Mouse (Mus musculus) layer of hippocampus, adult 18-20 months (tissue): ENCODE measurements around the gene Arr3. TPM values are rescaled to one million over a fixed set of nuclear protein-coding genes. Genes with fewer than 3 reads are reported as not detected.
A peak's percentile ranks its signal among the peaks of the same experiment; 100 is the strongest.

ENCODE experiments used
- DNase-seq, 2 experiments: peaks; one replicate each; pipeline ENCODE4 v3.0.0; 2022; ENCODE audit warnings: low spot score in 2 of 2
- long read RNA-seq: library from polyadenylated mRNA; stranded (forward); transcript quantifications from one replicate; pipeline ENCODE4 v2.0.0, GENCODE M21; 2021
- total RNA-seq, 2 experiments: library from RNA; stranded (reverse); gene quantifications; 2 replicates each; pipeline ENCODE4 v1.2.3; 2021

Gene Arr3
- total RNA-seq = under 1 TPM; 0.84 to 0.92 TPM
- long read RNA-seq = 0 reads

DNA sequence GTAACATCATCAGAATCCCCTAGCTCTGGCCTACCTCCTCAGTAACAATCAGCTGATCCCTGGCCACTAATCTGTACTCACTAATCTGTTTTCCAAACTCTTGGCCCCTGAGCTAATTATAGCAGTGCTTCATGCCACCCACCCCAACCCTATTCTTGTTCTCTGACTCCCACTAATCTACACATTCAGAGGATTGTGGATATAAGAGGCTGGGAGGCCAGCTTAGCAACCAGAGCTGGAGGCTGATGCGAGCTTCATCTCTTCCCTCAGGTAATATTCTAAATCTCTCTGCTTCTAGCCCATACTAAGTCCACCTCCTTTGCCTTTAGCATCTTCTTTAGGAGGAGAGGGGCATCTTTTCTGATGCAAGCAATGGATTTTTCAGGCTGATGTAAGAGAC lies at the start of gene Arr3:
Arr3 (plus strand) TSS at position 184 of the 400 bp plus-strand sequence.
- no peak for DNase-seq

DNA sequence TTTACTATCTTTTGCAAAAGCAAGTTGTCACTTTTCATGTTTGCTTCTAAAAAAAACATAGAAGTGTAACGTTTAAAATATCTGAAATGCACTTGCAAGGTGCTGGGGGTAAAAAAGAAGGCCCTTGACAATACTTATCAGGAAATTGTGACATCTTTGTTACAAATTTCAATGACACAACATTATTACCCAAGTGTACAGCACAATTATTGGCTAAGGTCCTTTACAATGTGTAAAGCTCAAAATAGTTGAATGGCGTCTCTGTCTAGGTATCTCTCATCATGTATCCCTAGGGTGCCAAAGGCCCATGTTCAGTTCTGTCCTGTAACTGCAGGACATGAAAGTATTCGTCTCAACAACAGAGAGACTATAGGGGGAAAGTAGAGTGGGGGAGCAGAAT lies 49.3 kb upstream of the Arr3 start:
- DNase-seq = no peak

DNA sequence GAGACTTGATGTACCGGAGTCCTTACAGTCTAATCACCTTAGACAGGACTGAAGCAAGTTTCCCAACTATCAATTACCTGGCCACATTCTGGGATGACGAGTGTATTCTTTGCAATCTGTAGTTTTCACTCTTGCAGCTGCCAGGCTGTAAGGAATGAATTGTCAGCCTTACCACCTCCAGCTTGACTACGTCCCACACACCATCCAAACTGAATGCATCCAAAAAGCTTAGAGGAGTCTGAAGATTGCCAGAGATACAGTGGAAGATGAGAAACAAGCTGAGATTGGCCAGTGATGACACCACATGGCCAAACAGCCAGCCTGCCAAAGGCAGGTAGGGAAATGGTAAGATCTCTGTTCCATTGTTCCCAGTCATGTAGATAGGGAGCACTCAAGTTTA lies 39.6 kb upstream of the Arr3 start:
- DNase-seq = peak in 1 of 2 experiments; percentile 3

DNA sequence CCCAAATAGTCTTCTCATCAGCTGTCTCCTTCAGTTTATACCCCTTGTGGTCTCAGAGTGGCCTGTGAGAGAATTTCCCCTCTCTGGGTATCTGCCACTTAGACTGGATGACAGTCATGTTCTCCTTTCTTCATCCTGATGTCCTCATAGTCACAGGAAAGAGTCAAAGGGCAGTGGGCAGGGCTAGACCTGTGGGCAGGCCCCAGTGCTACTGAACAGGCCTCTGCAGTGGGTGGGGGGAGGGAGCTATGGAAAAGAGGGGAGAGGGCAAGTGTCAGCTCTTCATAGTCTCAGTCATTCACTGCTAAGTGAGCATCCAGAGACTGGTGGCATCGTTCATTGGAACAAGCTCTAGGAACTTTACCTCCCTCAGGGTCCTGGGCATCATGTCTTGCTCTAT lies 33.3 kb upstream of the Arr3 start, which contains the start of gene Awat1:
Awat1 (plus strand) TSS at position 301 of the 400 bp plus-strand sequence.
- no peak for DNase-seq

DNA sequence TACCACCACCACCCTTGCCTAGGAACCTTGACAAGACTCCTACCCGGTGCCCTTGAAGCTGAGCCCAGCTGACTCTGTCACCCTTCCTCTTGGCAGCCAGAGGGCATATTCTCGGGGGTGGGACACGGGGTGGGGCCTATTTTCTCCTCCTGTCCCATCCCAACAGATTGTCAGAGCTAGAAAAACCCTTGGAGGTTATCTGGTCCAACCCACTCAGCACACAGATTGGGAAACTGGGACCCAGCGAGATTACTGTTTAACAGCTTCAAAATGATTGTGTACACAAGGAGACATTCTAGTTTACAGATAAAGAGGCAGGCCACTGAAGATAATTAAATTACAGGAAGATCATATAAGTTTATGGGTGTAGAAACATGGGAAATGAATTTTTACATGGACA lies 10.5 kb upstream of the Arr3 start, which contains the start of gene P2ry4:
P2ry4 (minus strand) TSS at position 79 of the 400 bp plus-strand sequence.
- DNase-seq = no peak

DNA sequence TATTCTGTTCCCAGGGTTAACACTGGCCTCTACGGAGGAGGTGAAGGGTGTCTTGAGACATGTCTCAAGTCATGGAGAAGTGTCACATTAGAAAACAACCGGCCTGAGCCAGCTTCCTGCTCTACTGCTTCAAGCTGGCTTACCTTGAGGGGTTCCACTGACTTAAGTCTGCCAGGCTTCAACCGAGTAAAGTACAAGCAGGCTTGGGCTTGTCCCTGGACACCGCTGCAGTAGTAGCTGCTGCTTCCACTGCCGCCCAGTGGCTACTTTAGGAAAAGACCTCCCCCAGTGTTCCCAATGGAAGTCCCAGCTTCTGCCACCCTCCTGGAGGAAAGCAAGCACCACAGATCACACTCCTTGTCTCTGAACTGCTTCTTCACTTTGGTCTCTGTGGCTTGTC lies 7.9 kb upstream of the Arr3 start:
- DNase-seq = peak in 1 of 2 experiments; percentile 51

DNA sequence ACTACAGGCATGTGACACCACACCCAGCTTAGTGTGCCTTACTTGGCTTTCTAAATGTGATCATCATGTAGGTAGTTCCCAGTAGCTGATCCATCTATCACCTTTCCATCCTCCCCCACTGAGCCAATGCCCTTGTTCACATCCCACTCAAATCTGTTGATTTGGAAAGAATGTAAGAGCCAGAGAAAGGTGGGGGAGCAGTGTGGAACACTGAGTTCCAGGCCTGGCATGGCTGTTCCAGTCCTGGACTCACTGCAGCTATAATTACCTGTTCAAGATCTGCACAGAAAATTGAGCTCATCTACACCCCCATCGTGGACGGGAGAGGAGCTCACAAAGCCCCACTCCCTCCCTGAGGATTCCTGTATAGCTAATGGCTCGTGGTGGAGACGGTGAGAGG lies 5.5 kb upstream of the Arr3 start:
- DNase-seq = peak in 1 of 2 experiments; percentile 19

DNA sequence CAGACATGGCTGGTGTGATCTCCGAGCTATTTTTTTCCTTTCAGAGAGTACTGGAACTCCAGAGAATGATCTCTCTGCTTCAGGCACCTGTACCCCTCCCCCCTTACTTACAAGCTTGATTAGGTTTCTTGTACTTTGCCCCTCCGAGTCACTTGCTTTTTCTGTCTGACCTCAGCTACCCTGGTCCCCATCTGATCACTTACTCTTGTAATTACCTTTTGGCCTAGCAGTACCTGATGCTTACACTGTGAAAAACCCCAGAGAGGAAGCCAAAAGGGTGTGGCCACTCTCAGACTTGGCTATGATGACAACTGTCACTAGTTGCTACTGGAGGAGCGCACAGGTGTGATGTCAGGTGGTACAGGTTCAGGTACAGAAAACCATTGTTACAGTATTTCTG lies 13.2 kb downstream of the Arr3 start:
- DNase-seq = no peak

DNA sequence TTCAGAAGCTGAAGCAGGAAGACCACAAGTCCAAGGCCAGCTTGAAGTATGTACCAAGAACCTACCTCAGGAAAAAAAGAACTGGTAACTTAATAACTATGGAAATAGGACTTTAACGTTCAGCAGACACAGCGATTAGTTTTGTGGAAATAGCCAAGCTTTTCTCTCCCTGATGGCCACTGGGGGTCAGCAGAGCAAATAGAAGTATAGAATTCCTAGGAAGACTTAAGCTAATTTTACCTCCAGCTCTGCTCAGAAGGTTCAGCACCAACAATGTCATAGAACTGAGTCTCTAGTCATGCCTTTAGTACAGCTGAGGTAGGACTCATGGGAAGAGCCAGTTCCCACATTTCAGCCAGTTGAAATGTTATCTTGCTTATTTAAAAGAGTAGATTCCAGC lies 16.1 kb downstream of the Arr3 start:
- DNase-seq = no peak

DNA sequence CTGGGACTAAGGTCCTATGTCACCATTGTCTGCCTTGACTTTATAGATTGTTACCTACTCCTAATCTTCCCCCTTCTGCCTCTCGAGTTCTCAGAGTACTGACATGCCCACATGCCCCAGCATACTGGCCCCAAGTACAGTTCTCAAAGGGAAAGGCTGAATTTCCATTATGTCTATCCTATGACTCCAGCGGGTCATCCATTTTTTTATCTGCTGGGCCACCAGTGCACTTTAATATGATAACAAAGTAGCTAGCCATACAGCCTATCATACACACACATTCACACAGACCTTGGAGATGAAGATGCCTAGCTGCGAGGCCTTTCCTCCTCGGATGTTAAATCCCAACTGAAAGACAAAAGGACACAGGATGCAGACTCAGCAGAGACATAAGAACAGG lies 18.9 kb downstream of the Arr3 start:
- DNase-seq = no peak

DNA sequence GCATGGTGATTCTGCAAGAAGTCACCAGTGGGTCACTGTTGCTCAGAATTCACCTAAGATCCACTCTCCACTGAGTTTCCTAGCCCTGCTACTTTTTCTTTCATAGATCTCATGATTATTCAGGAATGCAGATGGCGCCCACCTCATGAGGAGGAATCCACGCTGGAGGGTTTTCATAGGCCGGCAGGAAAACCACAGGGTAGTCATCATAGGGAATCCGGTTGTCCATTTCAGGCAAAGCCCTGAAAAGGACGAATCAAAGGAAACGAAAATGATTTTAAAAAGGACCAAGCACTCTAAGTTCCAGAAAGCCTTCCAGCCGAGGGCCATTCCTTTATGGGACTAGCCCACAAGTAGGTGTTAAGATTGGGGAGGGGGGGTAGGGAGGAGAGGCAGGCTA lies 19.8 kb downstream of the Arr3 start:
- no peak for DNase-seq

DNA sequence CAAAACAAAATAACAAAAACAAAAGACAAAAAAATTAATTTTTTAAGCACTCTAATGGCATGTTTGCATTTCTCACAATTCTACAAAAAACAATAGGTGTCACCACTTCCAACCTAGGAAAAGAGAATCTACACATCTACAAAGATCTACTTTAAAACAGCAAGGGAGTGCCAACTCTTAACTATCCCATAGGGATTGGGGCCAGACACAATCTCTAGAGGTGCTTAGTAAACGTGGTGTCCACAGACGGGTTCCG lies 20.2 kb downstream of the Arr3 start, which contains the start of gene Kif4:
Kif4 (plus strand) TSS at position 192 of the 256 bp plus-strand sequence.
- DNase-seq = no peak

DNA sequence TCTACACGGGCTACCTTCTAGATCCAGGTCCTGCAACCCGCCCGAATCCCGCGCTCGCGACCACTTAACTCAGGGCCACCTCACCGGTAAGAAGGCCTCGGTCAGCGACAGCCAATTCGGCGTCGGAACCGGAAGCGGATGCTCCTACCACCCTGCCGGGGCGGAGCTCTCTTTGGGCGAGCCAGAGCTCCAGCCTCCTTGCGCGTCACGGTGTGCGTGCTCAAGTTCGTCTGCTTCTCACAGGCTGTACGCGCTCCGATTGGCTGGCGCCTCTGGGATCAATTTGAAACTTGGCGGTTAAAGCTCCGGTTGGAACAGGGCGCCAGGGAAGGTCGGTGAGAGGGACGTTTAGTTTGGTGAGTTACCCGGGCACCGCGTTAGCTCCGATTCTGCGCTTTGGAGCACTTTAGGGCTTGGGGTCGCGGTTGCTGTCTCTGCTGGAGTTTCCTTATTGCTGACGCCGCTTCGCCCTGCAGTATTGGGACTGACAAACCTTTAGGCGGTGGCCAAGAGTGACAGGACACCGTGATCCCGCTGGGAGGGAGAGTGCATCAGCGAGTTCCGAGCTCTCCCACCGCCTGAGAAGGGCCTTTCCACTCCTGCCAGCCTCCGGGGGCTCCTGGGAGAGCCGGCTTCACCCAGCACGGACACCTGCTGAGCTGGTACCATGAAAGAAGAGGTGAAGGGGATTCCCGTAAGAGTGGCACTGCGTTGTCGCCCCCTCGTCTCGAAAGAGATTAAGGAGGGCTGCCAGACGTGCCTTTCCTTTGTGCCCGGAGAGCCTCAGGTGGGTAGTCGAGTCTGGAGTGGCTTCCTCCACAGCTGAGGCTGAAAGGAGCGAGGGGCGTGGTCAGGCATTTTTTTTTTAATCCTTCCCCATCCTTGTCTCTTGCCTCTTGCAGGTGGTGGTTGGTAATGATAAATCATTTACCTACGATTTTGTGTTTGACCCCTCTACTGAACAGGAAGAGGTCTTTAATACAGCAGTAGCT lies 20.8 kb downstream of the Arr3 start, which contains the start of gene Pdzd11:
Pdzd11 (minus strand) TSS at position 767 of the 992 bp plus-strand sequence.
- peak; percentile 81 to 89 for DNase-seq

DNA sequence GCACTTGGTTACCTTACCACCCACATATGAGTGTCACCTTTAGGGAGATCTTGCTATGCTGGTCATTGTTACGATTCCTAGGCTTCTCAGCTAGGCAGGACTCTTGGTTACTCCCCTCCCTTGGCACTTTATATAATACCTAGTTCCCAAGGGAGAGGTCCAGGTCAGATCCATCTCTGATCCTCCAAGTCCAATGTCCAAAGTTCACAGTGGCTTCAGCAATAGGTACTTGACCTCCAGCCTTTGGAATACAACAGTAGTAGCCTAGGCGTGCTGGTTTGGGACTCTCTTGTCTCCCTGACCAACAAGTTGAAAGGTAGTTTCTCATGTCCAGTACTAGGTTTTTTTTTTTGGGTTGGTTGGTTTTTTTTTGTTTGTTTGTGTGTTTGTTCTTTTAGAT lies 23.8 kb downstream of the Arr3 start:
- DNase-seq = no peak

DNA sequence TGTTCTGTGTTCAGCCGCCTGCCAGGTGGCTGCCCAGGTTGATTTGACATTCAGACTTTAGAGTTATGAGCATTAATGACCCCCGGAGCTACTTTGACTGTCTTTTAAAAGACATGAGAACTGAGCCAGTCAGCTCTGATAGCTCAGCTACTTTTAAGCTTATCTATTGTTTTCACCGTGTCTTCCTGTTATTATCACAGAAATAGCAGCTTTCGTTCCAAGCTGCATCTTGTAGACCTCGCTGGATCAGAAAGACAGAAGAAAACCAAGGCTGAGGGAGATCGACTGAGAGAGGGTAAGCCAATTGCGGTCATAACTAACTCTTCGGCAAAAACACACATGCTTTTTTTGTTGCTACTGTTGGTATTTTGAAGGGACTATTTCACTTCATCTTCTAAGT lies 33.2 kb downstream of the Arr3 start:
- DNase-seq = no peak

DNA sequence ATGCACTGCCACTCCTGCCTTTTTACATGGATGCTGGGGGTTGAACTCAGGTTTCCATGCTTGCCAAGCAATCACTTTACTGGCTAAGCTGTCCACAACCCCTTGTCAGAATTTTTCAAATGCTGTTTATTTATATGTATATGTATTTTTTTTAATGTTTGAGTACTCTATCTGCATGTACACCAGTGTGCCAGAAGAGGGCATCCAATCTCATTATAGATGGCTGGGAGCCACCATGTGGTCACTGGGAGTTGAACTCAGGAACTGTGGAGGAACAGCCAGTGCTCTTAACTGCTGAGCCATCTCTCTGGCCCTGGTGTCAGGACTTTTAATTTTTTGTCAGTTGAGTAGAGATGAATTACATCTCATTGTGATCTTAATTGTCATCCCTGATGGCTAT lies 47.6 kb downstream of the Arr3 start:
- no peak for DNase-seq

DNA sequence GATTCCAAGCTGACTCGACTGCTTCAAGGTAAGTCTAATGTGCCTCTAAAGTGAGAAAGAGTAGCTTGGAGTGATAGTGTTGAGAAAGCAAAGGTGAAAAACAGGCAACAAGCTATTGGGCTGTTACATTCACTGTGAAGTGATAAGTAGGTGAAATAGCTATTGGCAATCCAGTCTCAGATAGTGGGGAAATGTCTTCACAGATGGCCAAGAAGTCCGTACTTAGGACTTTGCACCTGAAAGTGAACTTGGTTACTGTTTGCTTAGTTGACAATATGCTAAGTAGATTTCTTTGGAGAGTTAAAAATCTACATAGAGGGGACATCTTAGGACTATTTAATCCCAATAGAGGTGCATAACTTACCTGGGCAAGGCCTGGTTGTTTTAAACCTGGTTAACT lies 59.5 kb downstream of the Arr3 start:
- DNase-seq = no peak

Other genes with a start within 250 kb of the Arr3 start
- gene Otud6a, start 176.5 kb upstream of the Arr3 start, total RNA-seq = not detected
- not detected for gene Awat2, start 162.8 kb upstream of the Arr3 start, total RNA-seq
- 10 to 100 TPM; 38.1 to 39.6 TPM for gene Igbp1, start 111.2 kb upstream of the Arr3 start, total RNA-seq
- gene Dgat2l6, start 80.7 kb upstream of the Arr3 start, total RNA-seq = under 1 TPM; 0.43 to 0.45 TPM
- not detected for gene Awat1, start 33.2 kb upstream of the Arr3 start, total RNA-seq
- under 1 TPM in 1 of 2 experiments, not detected in 1; 0.07 TPM for gene P2ry4, start 10.6 kb upstream of the Arr3 start, total RNA-seq
- under 1 TPM; 0.43 to 0.50 TPM for gene Kif4, start 20.2 kb downstream of the Arr3 start, total RNA-seq
- gene Pdzd11, start 21.1 kb downstream of the Arr3 start, total RNA-seq = 10 to 100 TPM; 41.6 to 43.5 TPM
- 10 to 100 TPM in 1 of 2 experiments, 1 to 10 TPM in 1; 8.2 to 14.9 TPM for gene Gdpd2, start 124.4 kb downstream of the Arr3 start, total RNA-seq
- 100 to 1,000 TPM; 149 to 153 TPM for gene Dlg3, start 162.2 kb downstream of the Arr3 start, total RNA-seq